Mouse (Mus musculus) cerebellum, adult 2 months (tissue): ENCODE results near the gene Trappc2l. TPM values are rescaled to one million over a fixed set of nuclear protein-coding genes. Genes with fewer than 3 reads are reported as not detected.

Source experiments
- DNase-seq, 2 experiments: peaks; one replicate each; pipeline ENCODE4 v3.0.0; 2021
- H3K27ac ChIP-seq: fragments of 200-500 bp; 2 replicates; pipeline ENCODE4 v1.5.1; 2012; ENCODE audit warnings: low read length, control low read depth, inconsistent platforms; ENCODE audit not compliant: insufficient read depth
- H3K27me3 ChIP-seq: fragments of 200-500 bp; 2 replicates; pipeline ENCODE4 v1.6.1; 2012; ENCODE audit warnings: inconsistent platforms, mild to moderate bottlenecking, low read length, moderate library complexity; ENCODE audit not compliant: control insufficient read depth, insufficient read depth
- H3K4me1 ChIP-seq: fragments of 200-500 bp; 2 replicates; pipeline ENCODE4 v1.6.1; 2011; ENCODE audit warnings: low read length; ENCODE audit not compliant: control insufficient read depth, insufficient read depth
- H3K4me3 ChIP-seq: fragments of 200-500 bp; replicated peaks from 2 replicates; pipeline ENCODE3; 2011; ENCODE audit warnings: mild to moderate bottlenecking, low read depth, low read length, control low read depth; ENCODE audit not compliant: insufficient read depth
- CTCF ChIP-seq: fragments of 200-500 bp; IDR thresholded peaks from 2 replicates; pipeline ENCODE4 v1.5.1; 2011; ENCODE audit warnings: low read depth, mild to moderate bottlenecking, control low read depth, low read length, moderate library complexity, borderline replicate concordance; ENCODE audit not compliant: insufficient read depth
- POLR2A ChIP-seq: fragments of 200-500 bp; IDR thresholded peaks from 2 replicates; pipeline ENCODE4 v1.6.1; 2011; ENCODE audit warnings: low read length, control low read depth, borderline replicate concordance; ENCODE audit not compliant: insufficient read depth
- WGBS: fragments of 180-500 bp; shearing (Covaris S2); methylation state at CpG from one replicate; pipeline ENCODE4 v1.1.7; 2018; 5-methylcytosine and 5-hydroxymethylcytosine counted together
- polyA plus RNA-seq: library from polyadenylated mRNA; depleted of rRNA; stranded (reverse); fragments of >200 nt; gene quantifications from 2 replicates; pipeline ENCODE4 v1.2.3, GENCODE M21; 2012

Gene Trappc2l
- polyA plus RNA-seq, 1 experiment, result 206 TPM

- no peaks in the 10 kb centered on the region for H3K27me3 ChIP-seq
- DNase-seq, result no peak
- H3K27ac ChIP-seq, result no peak overlapping the region
- peaks cover 47% of the 10 kb centered on the region for H3K4me1 ChIP-seq
- no peak overlapping the region for H3K4me3 ChIP-seq
- TF ChIP-seq CTCF (no peak), POLR2A (no peak)
- 53% methylated on average over 6 of the region's 6 CpGs for WGBS
Observed at GRCm38 (mm10) chr8:122644175-122644954, 32.9 kb downstream of the Trappc2l start.

GRCm38 (mm10) chr8:122646337-122646736, 34.9 kb downstream of the Trappc2l start:
- no peak for TF ChIP-seq CTCF
- no peak for TF ChIP-seq POLR2A
- Histone ChIP-seq H3K4me3 (no peak overlapping the region), H3K27ac (no peak overlapping the region), H3K4me1 (peaks cover 44% of the 10 kb centered on the region), H3K27me3 (no peaks in the 10 kb centered on the region)
- DNase-seq, result no peak
- 59% methylated on average over 16 of the region's 16 CpGs for WGBS

- no peaks in the 10 kb centered on the region for H3K27me3 ChIP-seq
- TF ChIP-seq POLR2A, result no peak
- no peak for TF ChIP-seq CTCF
- no peak for DNase-seq
- H3K4me3 ChIP-seq, result no peak overlapping the region
- H3K4me1 ChIP-seq, result peaks cover 50% of the 10 kb centered on the region
- WGBS, result 75% methylated on average over 15 of the region's 15 CpGs
- no peak overlapping the region for H3K27ac ChIP-seq
Observed at GRCm38 (mm10) chr8:122648192-122648970, 36.9 kb downstream of the Trappc2l start.

- Histone ChIP-seq H3K4me3 (no peak overlapping the region), H3K4me1 (peaks cover 66% of the 10 kb centered on the region), H3K27ac (no peak overlapping the region), H3K27me3 (no peaks in the 10 kb centered on the region)
- no peak for DNase-seq
- 28% methylated on average over 16 of the region's 16 CpGs for WGBS
- TF ChIP-seq CTCF, result no peak
- TF ChIP-seq POLR2A, result no peak
Observed at GRCm38 (mm10) chr8:122651326-122651921, 40.0 kb downstream of the Trappc2l start.

- H3K4me3 ChIP-seq, result no peak overlapping the region
- WGBS, result 60% methylated on average over 6 of the region's 6 CpGs
- H3K27ac ChIP-seq, result no peak overlapping the region
- TF ChIP-seq POLR2A (no peak), CTCF (no peak)
- no peaks in the 10 kb centered on the region for H3K27me3 ChIP-seq
- no peak for DNase-seq
- peaks cover 72% of the 10 kb centered on the region for H3K4me1 ChIP-seq
Observed at GRCm38 (mm10) chr8:122652643-122653042, 41.2 kb downstream of the Trappc2l start.

GRCm38 (mm10) chr8:122654768-122655167, 43.3 kb downstream of the Trappc2l start:
- no peak for DNase-seq
- Histone ChIP-seq H3K27ac (no peak overlapping the region), H3K4me1 (peaks cover 81% of the 10 kb centered on the region), H3K27me3 (no peaks in the 10 kb centered on the region), H3K4me3 (no peak overlapping the region)
- TF ChIP-seq CTCF (no peak), POLR2A (no peak)
- 9% methylated on average over 7 of the region's 7 CpGs for WGBS

- no peak for DNase-seq
- 67% methylated on average over 13 of the region's 13 CpGs for WGBS
- TF ChIP-seq CTCF (no peak), POLR2A (no peak)
Observed at GRCm38 (mm10) chr8:122656056-122656999, 44.9 kb downstream of the Trappc2l start.

More at GRCm38 (mm10) chr8:122656056-122656999, 44.9 kb downstream of the Trappc2l start:
- no peak overlapping the region for H3K27ac ChIP-seq
- H3K4me1 ChIP-seq, result peaks cover 80% of the 10 kb centered on the region
- no peak overlapping the region for H3K4me3 ChIP-seq
- no peaks in the 10 kb centered on the region for H3K27me3 ChIP-seq
